ENCODE assay signal across 8 mouse cellular contexts in the genomic region with DNA sequence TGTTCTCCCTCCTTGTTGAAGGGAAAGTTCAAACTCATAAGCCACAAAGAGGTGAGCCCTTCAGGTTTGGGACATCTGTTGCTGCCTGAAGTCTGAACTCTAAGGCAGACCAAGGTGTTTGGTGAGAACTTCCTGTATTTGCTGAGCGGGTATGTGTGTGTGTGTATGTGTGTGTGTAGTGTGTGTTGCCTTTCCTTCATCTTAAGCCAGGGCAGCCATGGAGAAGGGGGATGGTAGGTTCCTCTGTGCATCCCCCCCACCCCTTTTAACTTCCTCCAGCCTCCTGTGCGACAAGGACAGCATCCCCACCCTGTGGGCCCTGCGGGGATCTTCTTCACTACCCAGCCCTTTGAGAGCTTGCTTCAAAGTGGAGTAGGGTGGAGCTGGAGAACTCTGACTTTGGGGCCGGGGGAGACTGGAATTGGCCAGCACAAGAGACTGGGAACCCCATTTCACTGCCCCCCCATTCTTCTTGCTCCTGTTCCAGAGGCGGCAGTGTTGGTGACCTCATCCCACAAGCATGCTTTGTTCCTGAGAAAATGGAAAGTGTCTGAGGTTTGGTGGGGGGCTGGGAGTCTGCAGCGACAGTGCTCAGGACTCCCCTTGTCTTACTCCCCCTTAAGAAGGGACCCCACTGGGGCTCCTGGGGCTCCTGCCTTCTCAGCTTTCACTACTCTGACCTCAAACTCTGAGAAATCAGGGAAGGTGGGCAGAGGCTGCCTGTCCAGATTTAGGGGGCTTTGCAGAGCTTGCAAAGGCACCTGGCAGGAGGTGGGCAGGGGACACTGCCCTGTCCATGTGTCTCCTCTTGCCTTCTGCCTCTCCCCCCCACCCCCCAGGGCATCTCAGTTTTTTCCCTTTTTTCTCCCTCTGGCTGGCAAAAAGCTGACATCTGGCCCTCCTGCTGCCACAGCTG. TPM values are rescaled to one million over a fixed set of nuclear protein-coding genes. Genes with fewer than 3 reads are reported as not detected.
A peak's percentile ranks its signal among the peaks of the same experiment; 100 is the strongest.
DNase-seq lines count a peak whose midpoint lies in the region; ATAC-seq lines count a peak whose summit lies in the region.

No protein-coding gene starts in this region.

- no peak for ATAC-seq in lung, embryonic 16.5 days (ENCODE audit: low read depth)
- no peak for ATAC-seq in hindbrain, embryonic 12.5 days (ENCODE audit: low FRiP score)

- H3K27me3 ChIP-seq in lung, embryonic 16.5 days (ENCODE audit: control insufficient read depth, insufficient read depth, low read depth, low read length): 0 out of 2 replicates have a peak, but pooled peaks cover 1% of the 10 kb centered on the region
- H3K27me3 ChIP-seq in hindbrain, embryonic 12.5 days: peaks cover 52% of the 10 kb centered on the region

- H3K36me3 ChIP-seq in lung, embryonic 16.5 days (ENCODE audit: control insufficient read depth, insufficient read depth, low read length): no peaks in the 10 kb centered on the region; the same call in 1 of the 2 replicates
- no peaks in the 10 kb centered on the region for H3K36me3 ChIP-seq in hindbrain, embryonic 12.5 days

- H3K9ac ChIP-seq in lung, embryonic 16.5 days (ENCODE audit: low read length): peak overlapping the region; percentile 44
- H3K9ac ChIP-seq in hindbrain, embryonic 12.5 days: peak overlapping the region; percentile 32; the same call in 1 of the 2 replicates

- 0 out of 2 replicates have a peak overlapping the region, but pooled peaks have one; percentile 7 for H3K4me3 ChIP-seq in lung, embryonic 16.5 days (ENCODE audit: low read length)
- no peak overlapping the region for H3K4me3 ChIP-seq in hindbrain, embryonic 12.5 days

- peak overlapping the region; percentile 35 for H3K4me2 ChIP-seq in lung, embryonic 16.5 days (ENCODE audit: low read depth, low read length)
- H3K4me2 ChIP-seq in hindbrain, embryonic 12.5 days (replicated peaks): peak overlapping the region; percentile 17

- WGBS in lung, embryonic 16.5 days: 3% methylated on average over 6 of the region's 6 CpGs
- 7% methylated on average over 6 of the region's 6 CpGs for WGBS in hindbrain, embryonic 12.5 days

- DNase-seq in lung, adult 18-20 months: no peak
- DNase-seq in embryo, embryonic 10 days (ENCODE audit: low spot score): peak; percentile 43
- peak; percentile 54 for DNase-seq in mesoderm, embryonic 11.5 days (ENCODE audit: low read depth, low spot score)
- DNase-seq in yolk sac, embryonic 10.5 days (ENCODE audit: low spot score): peak; percentile 26
- no peak for DNase-seq in frontal cortex, postnatal 14 days (ENCODE audit: low spot score in 2 of 2)
- DNase-seq in cerebellum, postnatal 36 days: no peak

- H3K4me1 ChIP-seq in lung, embryonic 16.5 days (replicated peaks; ENCODE audit: control insufficient read depth, insufficient read depth, low read length): peaks cover 44% of the 10 kb centered on the region
- peaks cover 60% of the 10 kb centered on the region for H3K4me1 ChIP-seq in hindbrain, embryonic 12.5 days

- H3K9me3 ChIP-seq in lung, embryonic 16.5 days (ENCODE audit: control insufficient read depth, low read length): no peaks in the 10 kb centered on the region
- no peaks in the 10 kb centered on the region for H3K9me3 ChIP-seq in hindbrain, embryonic 12.5 days (replicated peaks)

- peak overlapping the region; percentile 94 for H3K27ac ChIP-seq in lung, embryonic 16.5 days (ENCODE audit: low read length)
- peak overlapping the region; percentile 78 for H3K27ac ChIP-seq in hindbrain, embryonic 12.5 days

RNA-seq across cellular contexts. Expression of a gene that starts 3.6 kb away (rescaled TPM):
- polyA plus RNA-seq in lung, embryonic 16.5 days (2015; fragmentation: Nextera tagmentation; extraction: Ambion mirVana): 6.6 and 8.0 TPM in 2 replicates
- 3.3 and 6.8 TPM in 2 replicates for polyA plus RNA-seq in hindbrain, embryonic 12.5 days (2016; fragmentation: Nextera tagmentation; extraction: Ambion mirVana)

RNA-seq across cellular contexts. Expression of a gene that starts 10.4 kb away (rescaled TPM):
- 122 and 134 TPM in 2 replicates for polyA plus RNA-seq in lung, embryonic 16.5 days (2015; fragmentation: Nextera tagmentation; extraction: Ambion mirVana)
- 157 and 164 TPM in 2 replicates for polyA plus RNA-seq in hindbrain, embryonic 12.5 days (2016; fragmentation: Nextera tagmentation; extraction: Ambion mirVana)

RNA-seq across cellular contexts. Expression of a gene that starts 10.7 kb away (rescaled TPM):
- 52.9 and 59.5 TPM in 2 replicates for polyA plus RNA-seq in lung, embryonic 16.5 days (2015; fragmentation: Nextera tagmentation; extraction: Ambion mirVana)
- polyA plus RNA-seq in hindbrain, embryonic 12.5 days (2016; fragmentation: Nextera tagmentation; extraction: Ambion mirVana): 60.7 and 68.8 TPM in 2 replicates

RNA-seq across cellular contexts. Expression of a gene that starts 37.5 kb away (rescaled TPM):
- polyA plus RNA-seq in lung, embryonic 16.5 days (2015; fragmentation: Nextera tagmentation; extraction: Ambion mirVana): 36.0 and 40.3 TPM in 2 replicates
- polyA plus RNA-seq in hindbrain, embryonic 12.5 days (2016; fragmentation: Nextera tagmentation; extraction: Ambion mirVana): 23.7 and 25.8 TPM in 2 replicates

RNA-seq across cellular contexts. Expression of a gene that starts 47.5 kb away (rescaled TPM):
- polyA plus RNA-seq in lung, embryonic 16.5 days (2015; fragmentation: Nextera tagmentation; extraction: Ambion mirVana): 0.06 and 0.13 TPM in 2 replicates
- polyA plus RNA-seq in hindbrain, embryonic 12.5 days (2016; fragmentation: Nextera tagmentation; extraction: Ambion mirVana): 24.2 and 24.4 TPM in 2 replicates

Comparison
In these comparisons a context has a peak if more than half of its experiments do, and no peak if none do; other contexts are left out.
1. DNase-seq: peak in embryo, embryonic 10 days (single experiment), mesoderm, embryonic 11.5 days (single experiment) and yolk sac, embryonic 10.5 days (single experiment); none in lung, adult 18-20 months (0 of 2), frontal cortex, postnatal 14 days (0 of 2) and cerebellum, postnatal 36 days (0 of 2).